ENCODE assay signal across 8 mouse cellular contexts in the genomic region with DNA sequence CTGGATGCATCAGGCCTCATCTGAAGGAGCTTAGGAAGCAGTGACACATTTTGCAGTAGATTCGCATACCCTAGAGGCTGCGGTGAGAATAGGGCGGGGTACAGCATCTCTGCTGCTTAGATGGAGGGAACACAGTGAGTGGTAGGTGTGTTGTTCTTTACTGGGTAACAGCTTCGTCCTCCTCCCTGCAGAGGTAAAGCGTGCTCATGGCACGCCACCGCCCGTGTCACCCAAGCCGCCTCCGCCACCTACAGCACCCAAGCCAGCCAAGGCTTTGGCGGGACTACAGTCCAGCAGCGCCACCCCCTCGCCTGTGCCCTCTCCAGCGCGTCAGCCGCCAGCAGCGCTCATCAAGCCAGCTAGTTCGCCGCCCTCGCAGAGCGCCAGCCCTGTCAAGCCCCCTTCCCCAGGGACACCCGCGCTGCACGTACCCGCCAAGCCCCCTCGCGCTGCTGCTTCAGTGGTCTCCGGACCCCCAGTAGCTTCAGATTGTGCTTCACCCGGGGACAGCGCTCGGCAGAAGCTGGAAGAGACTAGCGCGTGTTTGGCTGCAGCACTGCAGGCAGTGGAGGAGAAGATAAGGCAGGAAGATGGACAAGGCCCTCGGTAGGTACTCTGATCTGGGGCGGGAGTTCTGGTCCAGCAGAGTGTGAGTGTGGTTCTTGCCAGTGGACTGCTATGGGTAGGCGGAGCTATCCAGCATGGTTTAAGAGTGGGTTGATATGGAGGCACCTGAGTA. TPM values are rescaled to one million over a fixed set of nuclear protein-coding genes. Genes with fewer than 3 reads are reported as not detected.
DNase-seq lines count a peak whose midpoint lies in the region; ATAC-seq and TF ChIP-seq lines count a peak whose summit lies in the region.
"Had no signal": no experiment of that assay in that cellular context is flagged by ENCODE, and none has a peak within 500 bp of the region (broad histone marks: within the 10 kb centered on the region; RNA-seq: fewer than 3 reads in every experiment).

No protein-coding gene starts in this region.

- ATAC-seq in lung, embryonic 14.5 days (ENCODE audit: insufficient read depth) = 0 out of 2 replicates have a peak, but pooled peaks have one; percentile 18
- no peak for ATAC-seq in liver, embryonic 15.5 days (ENCODE audit: insufficient read depth)
- ATAC-seq in stomach, embryonic 15.5 days (ENCODE audit: insufficient read depth, low FRiP score, low read depth) = 0 out of 2 replicates have a peak, but pooled peaks have one; percentile 15

- H3K4me3 ChIP-seq in lung, embryonic 14.5 days (ENCODE audit: low read depth, low read length) = peak overlapping the region; percentile 4; the same call in 1 of the 2 replicates
- no peak overlapping the region for H3K4me3 ChIP-seq in lung, adult 2 months (replicated peaks; ENCODE audit: extremely low read depth, low read depth, low read length)
- H3K4me3 ChIP-seq in liver, embryonic 15.5 days (replicated peaks) = peak overlapping the region; percentile 9; the same call in 1 of the 2 replicates
- H3K4me3 ChIP-seq in stomach, embryonic 15.5 days (replicated peaks) = no peak overlapping the region

- WGBS in lung, embryonic 14.5 days = 23% methylated on average over 36 of the region's 36 CpGs
- WGBS in lung, adult 2 months = 41% methylated on average over 36 of the region's 36 CpGs
- WGBS in liver, embryonic 15.5 days (ENCODE audit: insufficient replicate concordance) = 36% methylated on average over 36 of the region's 36 CpGs
- 29% methylated on average over 36 of the region's 36 CpGs for WGBS in stomach, embryonic 15.5 days

- peak overlapping the region; percentile 20; the same call in 1 of the 2 replicates for H3K9ac ChIP-seq in lung, embryonic 14.5 days
- no peak overlapping the region for H3K9ac ChIP-seq in liver, embryonic 15.5 days
- no peak overlapping the region for H3K9ac ChIP-seq in stomach, embryonic 15.5 days

- peaks cover 39% of the 10 kb centered on the region for H3K36me3 ChIP-seq in lung, embryonic 14.5 days (ENCODE audit: insufficient read depth)
- H3K36me3 ChIP-seq in liver, embryonic 15.5 days (replicated peaks) = peaks cover 39% of the 10 kb centered on the region
- H3K36me3 ChIP-seq in stomach, embryonic 15.5 days = peaks cover 38% of the 10 kb centered on the region

- no peak for TF ChIP-seq CTCF in lung, embryonic 14.5 days (IDR thresholded peaks at IDR 0.05; ENCODE audit: low read depth)
- TF ChIP-seq CTCF in lung, adult 2 months (IDR thresholded peaks at IDR 0.05; ENCODE audit: insufficient read depth, low read length) = no peak

- DNase-seq in lung, embryonic 14.5 days = no peak
- DNase-seq in lung, adult 2 months = no peak
- peak; percentile 20 for DNase-seq in embryo, embryonic 10.5 days (ENCODE audit: low spot score)
- DNase-seq in heart, postnatal 14 days = peak; percentile 29 to 36
- no peak for DNase-seq in lung, adult 18-20 months

- intact Hi-C loops in heart, postnatal 14 days (cut with DNase I) = no loop called here

- H3K4me2 ChIP-seq in lung, embryonic 14.5 days = peak overlapping the region; percentile 47
- H3K4me2 ChIP-seq in liver, embryonic 15.5 days = peak overlapping the region; percentile 52
- H3K4me2 ChIP-seq in stomach, embryonic 15.5 days = peak overlapping the region; percentile 39

- H3K9me3 ChIP-seq in lung, embryonic 14.5 days (ENCODE audit: low read depth, low read length) = no peaks in the 10 kb centered on the region
- no peaks in the 10 kb centered on the region for H3K9me3 ChIP-seq in liver, embryonic 15.5 days (replicated peaks)
- no peaks in the 10 kb centered on the region for H3K9me3 ChIP-seq in stomach, embryonic 15.5 days
- H3K9me3 ChIP-seq: megakaryocyte, embryonic 14.5 days had no signal

- no peaks in the 10 kb centered on the region; the same call in 1 of the 2 replicates for H3K27me3 ChIP-seq in lung, embryonic 14.5 days (ENCODE audit: insufficient read depth, low read length)
- H3K27me3 ChIP-seq in liver, embryonic 15.5 days = no peaks in the 10 kb centered on the region
- no peaks in the 10 kb centered on the region for H3K27me3 ChIP-seq in stomach, embryonic 15.5 days (replicated peaks)

- H3K4me1 ChIP-seq in lung, embryonic 14.5 days (ENCODE audit: insufficient read depth) = no peaks in the 10 kb centered on the region
- no peaks in the 10 kb centered on the region for H3K4me1 ChIP-seq in lung, adult 2 months (ENCODE audit: control insufficient read depth, insufficient read depth, low read length)
- H3K4me1 ChIP-seq in liver, embryonic 15.5 days (replicated peaks) = peaks cover 18% of the 10 kb centered on the region
- peaks cover 8% of the 10 kb centered on the region for H3K4me1 ChIP-seq in stomach, embryonic 15.5 days

- TF ChIP-seq POLR2A in lung, adult 2 months (IDR thresholded peaks at IDR 0.05; ENCODE audit: borderline replicate concordance, extremely low read depth, low read depth, low read length) = no peak

- no peak overlapping the region for H3K27ac ChIP-seq in lung, embryonic 14.5 days (ENCODE audit: low read depth)
- H3K27ac ChIP-seq in liver, embryonic 15.5 days (replicated peaks) = no peak overlapping the region
- H3K27ac ChIP-seq in stomach, embryonic 15.5 days = no peak overlapping the region

RNA-seq across cellular contexts. Expression of gene Caskin1, which starts 18.1 kb away (rescaled TPM):
- 0.93 and 1.1 TPM in 2 replicates for polyA plus RNA-seq in lung, embryonic 14.5 days (2014; fragmentation: Nextera tagmentation; extraction: Ambion mirVana)
- 1.7 and 2.1 TPM in 2 replicates for polyA plus RNA-seq in lung, adult 2 months (2012; rRNA removed)
- under 1 TPM; 0.10 to 0.43 TPM for total RNA-seq in heart, postnatal 14 days (2021)
- 0.05 and 0.09 TPM in 2 replicates for polyA plus RNA-seq in liver, embryonic 15.5 days (2015; fragmentation: Nextera tagmentation; extraction: Ambion mirVana)
- polyA plus RNA-seq in stomach, embryonic 15.5 days (2015; fragmentation: Nextera tagmentation; extraction: Ambion mirVana) = 2.6 and 3.0 TPM in 2 replicates

RNA-seq across cellular contexts. Expression of gene Traf7, which starts 21.2 kb away (rescaled TPM):
- polyA plus RNA-seq in lung, embryonic 14.5 days (2014; fragmentation: Nextera tagmentation; extraction: Ambion mirVana) = 103 and 106 TPM in 2 replicates
- 237 and 263 TPM in 2 replicates for polyA plus RNA-seq in lung, adult 2 months (2012; rRNA removed)
- 10 to 100 TPM; 57.2 to 65.5 TPM for total RNA-seq in heart, postnatal 14 days (2021)
- 32.9 and 35.2 TPM in 2 replicates for polyA plus RNA-seq in liver, embryonic 15.5 days (2015; fragmentation: Nextera tagmentation; extraction: Ambion mirVana)
- polyA plus RNA-seq in stomach, embryonic 15.5 days (2015; fragmentation: Nextera tagmentation; extraction: Ambion mirVana) = 82.7 and 84.2 TPM in 2 replicates

RNA-seq across cellular contexts. Expression of gene Rab26, which starts 27.5 kb away (rescaled TPM):
- polyA plus RNA-seq in lung, embryonic 14.5 days (2014; fragmentation: Nextera tagmentation; extraction: Ambion mirVana) = 2.8 and 3.1 TPM in 2 replicates
- 1.1 and 1.2 TPM in 2 replicates for polyA plus RNA-seq in lung, adult 2 months (2012; rRNA removed)
- total RNA-seq in heart, postnatal 14 days (2021) = under 1 TPM; 0.19 to 0.34 TPM
- polyA plus RNA-seq in liver, embryonic 15.5 days (2015; fragmentation: Nextera tagmentation; extraction: Ambion mirVana) = 0.64 and 0.74 TPM in 2 replicates
- polyA plus RNA-seq in stomach, embryonic 15.5 days (2015; fragmentation: Nextera tagmentation; extraction: Ambion mirVana) = 8.3 and 11.6 TPM in 2 replicates

RNA-seq across cellular contexts. Expression of gene Mlst8, which starts 27.6 kb away (rescaled TPM):
- 23.8 and 30.2 TPM in 2 replicates for polyA plus RNA-seq in lung, embryonic 14.5 days (2014; fragmentation: Nextera tagmentation; extraction: Ambion mirVana)
- 27.5 and 43.2 TPM in 2 replicates for polyA plus RNA-seq in lung, adult 2 months (2012; rRNA removed)
- total RNA-seq in heart, postnatal 14 days (2021) = 10 to 100 TPM in 1 of 2 experiments, 1 to 10 TPM in 1; 10.0 to 10.8 TPM
- polyA plus RNA-seq in liver, embryonic 15.5 days (2015; fragmentation: Nextera tagmentation; extraction: Ambion mirVana) = 12.0 and 13.6 TPM in 2 replicates
- polyA plus RNA-seq in stomach, embryonic 15.5 days (2015; fragmentation: Nextera tagmentation; extraction: Ambion mirVana) = 25.0 and 30.5 TPM in 2 replicates

RNA-seq across cellular contexts. Expression of gene Bricd5, which starts 32.8 kb away (rescaled TPM):
- polyA plus RNA-seq in lung, embryonic 14.5 days (2014; fragmentation: Nextera tagmentation; extraction: Ambion mirVana) = 0.37 TPM in 1 of 2 replicates, not detected in the other
- polyA plus RNA-seq in lung, adult 2 months (2012; rRNA removed) = 0.15 and 0.43 TPM in 2 replicates
- under 1 TPM in 1 of 2 experiments, not detected in 1; 0.38 TPM for total RNA-seq in heart, postnatal 14 days (2021)
- polyA plus RNA-seq in liver, embryonic 15.5 days (2015; fragmentation: Nextera tagmentation; extraction: Ambion mirVana) = 0.13 TPM in 1 of 2 replicates, not detected in the other
- 0.31 TPM in 1 of 2 replicates, not detected in the other for polyA plus RNA-seq in stomach, embryonic 15.5 days (2015; fragmentation: Nextera tagmentation; extraction: Ambion mirVana)

Comparison
In these comparisons a context has a peak if more than half of its experiments do, and no peak if none do; other contexts are left out.
1. H3K4me3 ChIP-seq: peak in lung, embryonic 14.5 days (single experiment) and liver, embryonic 15.5 days (single experiment); none in lung, adult 2 months (single experiment) and stomach, embryonic 15.5 days (single experiment).
2. DNase-seq: peak in embryo, embryonic 10.5 days (single experiment) and heart, postnatal 14 days (2 of 2); none in lung, embryonic 14.5 days (single experiment), lung, adult 2 months (single experiment) and lung, adult 18-20 months (0 of 2).
3. Peak in every context shown above with its lines, with median percentiles within 50 percentile points of each other: H3K4me2 ChIP-seq.